ENCODE assay signal across 28 mouse cellular contexts in genomic region chr2:79442906-79443305, GRCm38 (mm10). TPM values are rescaled to one million over a fixed set of nuclear protein-coding genes. Genes with fewer than 3 reads are reported as not detected.
A peak's percentile ranks its signal among the peaks of the same experiment; 100 is the strongest.
DNase-seq lines count a peak whose midpoint lies in the region; ATAC-seq and TF ChIP-seq lines count a peak whose summit lies in the region.
"Had no signal": no experiment of that assay in that cellular context is flagged by ENCODE, and none has a peak within 500 bp of the region (broad histone marks: within the 10 kb centered on the region; RNA-seq: fewer than 3 reads in every experiment).

No protein-coding gene starts in this region.

- no peak overlapping the region for H3K9ac ChIP-seq in CH12.LX (ENCODE audit: insufficient read depth, low read depth)
- no peak overlapping the region for H3K9ac ChIP-seq in forebrain, embryonic 12.5 days
- no peak overlapping the region for H3K9ac ChIP-seq in forebrain, embryonic 15.5 days (replicated peaks)
- H3K9ac ChIP-seq: hindbrain, embryonic 12.5 days; limb, embryonic 13.5 days; lung, embryonic 15.5 days; midbrain, embryonic 12.5 days had no signal

- no peak for DNase-seq in frontal cortex, postnatal 14 days (ENCODE audit: low spot score in 2 of 2)
- no peak for DNase-seq in CH12.LX (ENCODE audit: extremely low read depth)
- peak; percentile 85 to 92 for DNase-seq in cerebellum, adult 18-20 months
- DNase-seq in cerebellum, postnatal 10 days, result peak; percentile 89 to 91
- no peak for DNase-seq in kidney, adult 9 months
- DNase-seq: adrenal gland, postnatal 10 days; heart, postnatal 36 days; kidney, postnatal 14 days had no signal

- dilution Hi-C loops in CH12.LX (cut with MboI; ENCODE audit: extremely low pct_ligation_motif_present, extremely low pct_unique_long_range_greater_than_20kb, low sequenced_read_pairs), result no loop called here

- no peak overlapping the region for H3K27ac ChIP-seq in CH12.LX (ENCODE audit: insufficient read depth, low read depth)
- no peak overlapping the region for H3K27ac ChIP-seq in forebrain, embryonic 12.5 days
- no peak overlapping the region for H3K27ac ChIP-seq in forebrain, embryonic 15.5 days (replicated peaks)
- H3K27ac ChIP-seq: heart, embryonic 10.5 days; hindbrain, embryonic 12.5 days; limb, embryonic 13.5 days; lung, embryonic 15.5 days; midbrain, embryonic 12.5 days had no signal

- no peaks in the 10 kb centered on the region for H3K9me3 ChIP-seq in CH12.LX (replicated peaks; ENCODE audit: low read length)
- H3K9me3 ChIP-seq in forebrain, embryonic 12.5 days, result no peaks in the 10 kb centered on the region
- H3K9me3 ChIP-seq in forebrain, embryonic 15.5 days, result no peaks in the 10 kb centered on the region
- H3K9me3 ChIP-seq: heart, embryonic 10.5 days; hindbrain, embryonic 12.5 days; limb, embryonic 13.5 days; lung, embryonic 15.5 days; midbrain, embryonic 12.5 days had no signal

- no peaks in the 10 kb centered on the region for H3K27me3 ChIP-seq in CH12.LX (replicated peaks)
- no peaks in the 10 kb centered on the region for H3K27me3 ChIP-seq in forebrain, embryonic 12.5 days
- H3K27me3 ChIP-seq in forebrain, embryonic 15.5 days, result no peaks in the 10 kb centered on the region
- H3K27me3 ChIP-seq: hindbrain, embryonic 12.5 days; limb, embryonic 13.5 days; lung, embryonic 15.5 days; midbrain, embryonic 12.5 days had no signal

- TF ChIP-seq RAD21 in CH12.LX (IDR thresholded peaks at IDR 0.05; ENCODE audit: low read depth, low read length), result no peak

- H3K36me3 ChIP-seq in CH12.LX (replicated peaks in 1 of 2; ENCODE audit: control insufficient read depth in 1 of 2, insufficient read depth in 1 of 2, low read length in 1 of 2), result no peaks in the 10 kb centered on the region
- no peaks in the 10 kb centered on the region for H3K36me3 ChIP-seq in forebrain, embryonic 12.5 days (replicated peaks)
- H3K36me3 ChIP-seq in forebrain, embryonic 15.5 days, result no peaks in the 10 kb centered on the region
- H3K36me3 ChIP-seq: heart, embryonic 10.5 days; hindbrain, embryonic 12.5 days; limb, embryonic 13.5 days; lung, embryonic 15.5 days; midbrain, embryonic 12.5 days had no signal

- H3K4me2 ChIP-seq in CH12.LX (ENCODE audit: insufficient read depth, low read depth, poor library complexity, severe bottlenecking), result peak overlapping the region; percentile 61
- no peak overlapping the region for H3K4me2 ChIP-seq in forebrain, embryonic 12.5 days
- no peak overlapping the region for H3K4me2 ChIP-seq in forebrain, embryonic 15.5 days (replicated peaks)
- H3K4me2 ChIP-seq: hindbrain, embryonic 12.5 days; limb, embryonic 13.5 days; liver, embryonic 11.5 days; lung, embryonic 15.5 days; midbrain, embryonic 12.5 days had no signal

- peaks cover 3 to 23% of the 10 kb centered on the region in 2 experiments; a peak in 3 of 4 replicates for H3K4me1 ChIP-seq in CH12.LX (ENCODE audit: control insufficient read depth in 1 of 2, insufficient read depth in 2 of 2)
- no peaks in the 10 kb centered on the region for H3K4me1 ChIP-seq in forebrain, embryonic 12.5 days
- H3K4me1 ChIP-seq in forebrain, embryonic 15.5 days, result no peaks in the 10 kb centered on the region
- H3K4me1 ChIP-seq: heart, embryonic 10.5 days; hindbrain, embryonic 12.5 days; limb, embryonic 13.5 days; lung, embryonic 15.5 days; midbrain, embryonic 12.5 days had no signal

- TF ChIP-seq CTCF in CH12.LX (conservative IDR thresholded peaks at IDR 0.05 in 1 of 2, IDR thresholded peaks at IDR 0.05 in 1 of 2; ENCODE audit: low read depth in 2 of 2, low read length in 2 of 2), result no peak

- TF ChIP-seq POLR2A in CH12.LX (IDR thresholded peaks at IDR 0.05; ENCODE audit: low read depth, low read length), result no peak

- H3K79me2 ChIP-seq in CH12.LX (replicated peaks; ENCODE audit: control insufficient read depth, extremely low read depth, insufficient read depth, poor library complexity, severe bottlenecking), result no peaks in the 10 kb centered on the region

- in situ Hi-C loops in CH12.LX (cut with MboI; ENCODE audit: low pct_ligation_motif_present, low pct_unique_long_range_greater_than_20kb, low sequenced_read_pairs), result no loop called here

- no peak overlapping the region for H3K4me3 ChIP-seq in CH12.LX (replicated peaks in 1 of 3; ENCODE audit: low read depth in 2 of 3, low read length in 2 of 3, poor library complexity in 1 of 3)
- H3K4me3 ChIP-seq in forebrain, embryonic 12.5 days (replicated peaks), result no peak overlapping the region
- no peak overlapping the region for H3K4me3 ChIP-seq in forebrain, embryonic 15.5 days
- H3K4me3 ChIP-seq: heart, embryonic 10.5 days; hindbrain, embryonic 12.5 days; limb, embryonic 13.5 days; lung, embryonic 15.5 days; midbrain, embryonic 12.5 days had no signal

- ATAC-seq in frontal cortex, adult (ENCODE audit: low TSS enrichment), result peak; percentile 86
- no peak for ATAC-seq in forebrain, embryonic 12.5 days (ENCODE audit: low FRiP score)
- no peak for ATAC-seq in forebrain, embryonic 15.5 days (replicated peaks)
- ATAC-seq: forebrain, embryonic 14.5 days; intestine, postnatal 0 days; Patski had no signal

- 80% methylated on average over 6 of the region's 6 CpGs for WGBS in forebrain, embryonic 12.5 days
- WGBS in forebrain, embryonic 15.5 days, result 68% methylated on average over 6 of the region's 6 CpGs

- TF ChIP-seq EP300 in CH12.LX (IDR thresholded peaks at IDR 0.05; ENCODE audit: low read length), result no peak

TF ChIP-seq in CH12.LX, 34 proteins besides CTCF, POLR2A, EP300 and RAD21:
- TF ChIP-seq MAZ (IDR thresholded peaks at IDR 0.05; ENCODE audit: low read depth, low read length) (no peak), MYC (IDR thresholded peaks at IDR 0.05; ENCODE audit: low read depth, low read length) (no peak), CHD2 (IDR thresholded peaks at IDR 0.05; ENCODE audit: low read length) (no peak), JUND (conservative IDR thresholded peaks at IDR 0.05; ENCODE audit: low read depth, low read length) (no peak), MAFK (IDR thresholded peaks at IDR 0.05; ENCODE audit: insufficient replicate concordance, low read length) (no peak), MEF2A (IDR thresholded peaks at IDR 0.05; ENCODE audit: borderline replicate concordance, low read depth, low read length) (no peak), SIN3A (IDR thresholded peaks at IDR 0.05; ENCODE audit: low read length) (no peak), USF1 (IDR thresholded peaks at IDR 0.05; ENCODE audit: low read depth, low read length) (no peak), ZC3H11A (IDR thresholded peaks at IDR 0.05; ENCODE audit: low read depth, low read length) (no peak), BHLHE40 (IDR thresholded peaks at IDR 0.05; ENCODE audit: low read depth, low read length) (no peak), TBP (conservative IDR thresholded peaks at IDR 0.05; ENCODE audit: low read depth, low read length) (no peak), ETS1 (conservative IDR thresholded peaks at IDR 0.05; ENCODE audit: low read depth, low read length) (no peak), UBTF (IDR thresholded peaks at IDR 0.05; ENCODE audit: low read depth, low read length) (no peak)
TF ChIP-seq in CH12.LX: peak in this region for 0.

RNA-seq across cellular contexts. Expression of gene Neurod1, which starts 13.6 kb away (rescaled TPM):
- not detected in 2 replicates for total RNA-seq in CH12.LX (2012; rRNA removed)
- not detected in 2 replicates for total RNA-seq in CH12.LX (2014; rRNA removed)
- not detected in 2 replicates for polyA plus RNA-seq in CH12.LX (2012; ENCODE audit: insufficient read length, low read depth)
- polyA plus RNA-seq in forebrain, embryonic 12.5 days (2016; fragmentation: Nextera tagmentation; extraction: Ambion mirVana), result 44.3 and 46.8 TPM in 2 replicates
- 72.5 and 78.1 TPM in 2 replicates for polyA plus RNA-seq in forebrain, embryonic 15.5 days (2015; fragmentation: Nextera tagmentation; extraction: Ambion mirVana)
- total RNA-seq: gastrocnemius, adult 8-10 months; granulocyte monocyte progenitor cell, adult 5-6 weeks; heart, postnatal 36 days; megakaryocyte, adult 5-6 weeks; MEL had no signal
- polyA plus RNA-seq: heart, embryonic 16.5 days; kidney, embryonic 14.5 days; limb, embryonic 13.5 days; lung, embryonic 15.5 days; Patski; thymus, postnatal 0 days; urinary bladder, adult 2 months had no signal

RNA-seq across cellular contexts. Expression of gene Cerkl, which starts 13.7 kb away (rescaled TPM):
- 16.6 and 19.6 TPM in 2 replicates for total RNA-seq in CH12.LX (2012; rRNA removed)
- total RNA-seq in CH12.LX (2014; rRNA removed), result 10.9 and 12.2 TPM in 2 replicates
- 15.6 and 18.1 TPM in 2 replicates for polyA plus RNA-seq in CH12.LX (2012; ENCODE audit: insufficient read length, low read depth)
- polyA plus RNA-seq in forebrain, embryonic 12.5 days (2016; fragmentation: Nextera tagmentation; extraction: Ambion mirVana), result 1.5 and 2.4 TPM in 2 replicates
- polyA plus RNA-seq in forebrain, embryonic 15.5 days (2015; fragmentation: Nextera tagmentation; extraction: Ambion mirVana), result 1.4 and 1.7 TPM in 2 replicates
- polyA plus RNA-seq: Patski had no signal

Comparison
In these comparisons a context has a peak if more than half of its experiments do, and no peak if none do; other contexts are left out.
1. DNase-seq: peak in cerebellum, adult 18-20 months (2 of 2) and cerebellum, postnatal 10 days (2 of 2); none in frontal cortex, postnatal 14 days (0 of 2), CH12.LX (single experiment) and kidney, adult 9 months (single experiment).
2. RNA of gene Neurod1, which starts 13.6 kb away (polyA plus RNA-seq): 72.5 to 78.1 TPM in forebrain, embryonic 15.5 days and 44.3 to 46.8 TPM in forebrain, embryonic 12.5 days; not detected in CH12.LX; every median in the first group is over 10 times any median in the second.